8 mouse cellular contexts compared by ENCODE assay signal in the genomic region with DNA sequence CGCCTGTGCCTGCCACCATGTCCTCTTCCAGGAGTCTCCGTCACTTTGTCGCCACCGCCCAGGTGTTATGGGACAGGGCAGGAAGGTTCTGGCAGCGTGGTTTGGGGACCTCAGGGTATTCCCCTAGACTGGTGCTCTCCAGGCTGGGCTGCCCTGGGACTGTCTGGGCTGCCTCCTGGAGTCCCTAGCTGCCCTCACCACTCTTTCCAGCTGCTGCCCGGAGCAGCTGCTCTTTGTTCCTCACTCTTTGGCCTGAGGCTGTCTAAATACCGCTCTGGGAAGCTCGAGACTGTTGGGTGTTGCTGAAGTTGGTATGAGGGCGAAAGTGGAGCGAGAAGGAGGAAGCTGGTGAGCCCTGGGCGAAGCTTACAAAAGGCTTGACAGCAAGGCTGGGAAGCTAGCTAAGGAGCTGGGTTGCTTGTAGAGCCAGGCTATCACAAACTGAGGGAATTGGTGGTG. TPM values are rescaled to one million over a fixed set of nuclear protein-coding genes. Genes with fewer than 3 reads are reported as not detected.
DNase-seq lines count a peak whose midpoint lies in the region; ATAC-seq lines count a peak whose summit lies in the region.

No protein-coding gene starts in this region.

- no peaks in the 10 kb centered on the region for H3K9me3 ChIP-seq in embryonic facial prominence, embryonic 11.5 days (replicated peaks; ENCODE audit: control insufficient read depth, low read length)
- no peaks in the 10 kb centered on the region for H3K9me3 ChIP-seq in heart, embryonic 16.5 days (replicated peaks; ENCODE audit: control insufficient read depth, low read length)
- no peaks in the 10 kb centered on the region for H3K9me3 ChIP-seq in limb, embryonic 10.5 days (replicated peaks)

- no peak overlapping the region for H3K27ac ChIP-seq in embryonic facial prominence, embryonic 11.5 days (replicated peaks; ENCODE audit: low read depth, low read length)
- peak overlapping the region; percentile 39; the same call in 1 of the 2 replicates for H3K27ac ChIP-seq in heart, embryonic 16.5 days (ENCODE audit: low read length)
- peak overlapping the region; percentile 86 for H3K27ac ChIP-seq in limb, embryonic 10.5 days

- no peaks in the 10 kb centered on the region for H3K36me3 ChIP-seq in embryonic facial prominence, embryonic 11.5 days (replicated peaks; ENCODE audit: control insufficient read depth, insufficient read depth, low read depth, low read length)
- H3K36me3 ChIP-seq in heart, embryonic 16.5 days (ENCODE audit: control insufficient read depth, insufficient read depth) = peaks cover 4% of the 10 kb centered on the region; the same call in 1 of the 2 replicates
- peaks cover 15% of the 10 kb centered on the region for H3K36me3 ChIP-seq in limb, embryonic 10.5 days

- peak overlapping the region; percentile 68 for H3K9ac ChIP-seq in embryonic facial prominence, embryonic 11.5 days (replicated peaks; ENCODE audit: low read length)
- H3K9ac ChIP-seq in heart, embryonic 16.5 days (ENCODE audit: low read length) = peak overlapping the region; percentile 74

- peak overlapping the region; percentile 93 for H3K4me2 ChIP-seq in embryonic facial prominence, embryonic 11.5 days (ENCODE audit: low read depth, low read length)
- H3K4me2 ChIP-seq in heart, embryonic 16.5 days (ENCODE audit: low read depth, low read length) = peak overlapping the region; percentile 94

- 28% methylated on average over 11 of the region's 11 CpGs for WGBS in embryonic facial prominence, embryonic 11.5 days
- WGBS in heart, embryonic 16.5 days = 27% methylated on average over 11 of the region's 11 CpGs
- 29% methylated on average over 11 of the region's 11 CpGs for WGBS in limb, embryonic 10.5 days

- H3K27me3 ChIP-seq in embryonic facial prominence, embryonic 11.5 days (ENCODE audit: control insufficient read depth, insufficient read depth, low read length) = no peaks in the 10 kb centered on the region
- peaks cover 6% of the 10 kb centered on the region for H3K27me3 ChIP-seq in heart, embryonic 16.5 days (ENCODE audit: control insufficient read depth, insufficient read depth, low read length)
- no peaks in the 10 kb centered on the region; the same call in 1 of the 2 replicates for H3K27me3 ChIP-seq in limb, embryonic 10.5 days (ENCODE audit: low read depth, poor library complexity, severe bottlenecking)

- H3K4me1 ChIP-seq in embryonic facial prominence, embryonic 11.5 days (ENCODE audit: control insufficient read depth, insufficient read depth, low read length) = no peaks in the 10 kb centered on the region
- peaks cover 17% of the 10 kb centered on the region for H3K4me1 ChIP-seq in heart, embryonic 16.5 days (ENCODE audit: control insufficient read depth, insufficient read depth, low read length)
- H3K4me1 ChIP-seq in limb, embryonic 10.5 days = peaks cover 26% of the 10 kb centered on the region

- peak; percentile 58 to 83 for DNase-seq in adrenal gland, adult (ENCODE audit: inconsistent age in 2 of 2, low spot score in 1 of 2)
- no peak for DNase-seq in adrenal gland, postnatal 4 days (ENCODE audit: low spot score in 2 of 2)
- peak; percentile 36 for DNase-seq in embryonic facial prominence, embryonic 11.5 days (ENCODE audit: low spot score)
- DNase-seq in limb, embryonic 10.5 days (ENCODE audit: low spot score) = peak; percentile 63
- no peak for DNase-seq in right cerebral cortex, adult 18-20 months
- no peak for DNase-seq in yolk sac, embryonic 10.5 days (ENCODE audit: low spot score)

- peak; percentile 75 for ATAC-seq in embryonic facial prominence, embryonic 11.5 days (replicated peaks; ENCODE audit: insufficient number of reproducible peaks, low FRiP score, low TSS enrichment, low read depth)
- ATAC-seq in heart, embryonic 16.5 days (replicated peaks; ENCODE audit: extremely low read depth, insufficient read depth, low FRiP score) = peak; percentile 43
- peak; percentile 26 for ATAC-seq in megakaryocyte-erythroid progenitor cell, adult 5-6 weeks (replicated peaks; ENCODE audit: low FRiP score, low TSS enrichment, poor library complexity, severe bottlenecking)

- H3K4me3 ChIP-seq in embryonic facial prominence, embryonic 11.5 days (ENCODE audit: low read depth, low read length) = peak overlapping the region; percentile 42
- peak overlapping the region; percentile 67 for H3K4me3 ChIP-seq in heart, embryonic 16.5 days (ENCODE audit: low read length)
- peak overlapping the region; percentile 65 for H3K4me3 ChIP-seq in limb, embryonic 10.5 days

RNA-seq across cellular contexts. Expression of gene Lrrc8d, which starts 32.7 kb away (rescaled TPM):
- total RNA-seq in adrenal gland, postnatal 4 days (2021) = 10 to 100 TPM; 83.9 to 89.6 TPM
- polyA plus RNA-seq in embryonic facial prominence, embryonic 11.5 days (2014; fragmentation: Nextera tagmentation; extraction: Ambion mirVana) = 22.9 and 23.1 TPM in 2 replicates
- polyA plus RNA-seq in heart, embryonic 16.5 days (2015; fragmentation: Nextera tagmentation; extraction: Ambion mirVana) = 8.3 and 9.6 TPM in 2 replicates
- 15.0 and 17.6 TPM in 2 replicates for polyA plus RNA-seq in limb, embryonic 10.5 days (2016; fragmentation: Nextera tagmentation; extraction: Ambion mirVana)
- total RNA-seq in megakaryocyte-erythroid progenitor cell, adult 5-6 weeks (2014; fragmentation: Nextera tagmentation) = 26.5 and 30.9 TPM in 2 replicates
- total RNA-seq in megakaryocyte-erythroid progenitor cell, adult 5-6 weeks (2017) = 8.1 and 11.3 TPM in 2 replicates

Comparison
In these comparisons a context has a peak if more than half of its experiments do, and no peak if none do; other contexts are left out.
1. DNase-seq: peak in adrenal gland, adult (2 of 2), embryonic facial prominence, embryonic 11.5 days (single experiment) and limb, embryonic 10.5 days (single experiment); none in adrenal gland, postnatal 4 days (0 of 2), right cerebral cortex, adult 18-20 months (single experiment) and yolk sac, embryonic 10.5 days (single experiment).
2. Peak in every context shown above with its lines, with median percentiles within 50 percentile points of each other: ATAC-seq and H3K4me3 ChIP-seq.